Mouse (Mus musculus) midbrain, embryonic 13.5 days (tissue): ENCODE measurements at regions not wholly inside any gene's neighbourhood (a gene's known extent, or its start where the extent isn't known, plus 50 kb on each side); places are given as distances from the start of the nearest gene placed in this dataset.
A peak's percentile ranks its signal among the peaks of the same experiment; 100 is the strongest.

ENCODE experiments used
- ATAC-seq: fragments of 200-750 bp; cut with Nextera tagmentation; 2 replicates; pipeline ENCODE4 v1.8.0; 2017; ENCODE audit warnings: mild to moderate bottlenecking, moderate TSS enrichment, moderate library complexity
- H3K27ac ChIP-seq: fragments of 300-500 bp; sonication (generic); 2 replicates; pipeline ENCODE4 v1.5.1; 2015; ENCODE audit warnings: inconsistent platforms, mild to moderate bottlenecking, moderate library complexity
- H3K27me3 ChIP-seq: fragments of 300-500 bp; sonication (generic); 2 replicates; pipeline ENCODE4 v1.6.1; 2015; ENCODE audit warnings: mild to moderate bottlenecking, inconsistent platforms
- H3K36me3 ChIP-seq: fragments of 300-500 bp; sonication (generic); 2 replicates; pipeline ENCODE4 v1.6.1; 2015; ENCODE audit warnings: mild to moderate bottlenecking, inconsistent platforms
- H3K4me1 ChIP-seq: fragments of 300-500 bp; sonication (generic); replicated peaks from 2 replicates; pipeline ENCODE4 v1.6.1; 2015; ENCODE audit warnings: inconsistent platforms
- H3K4me2 ChIP-seq: fragments of 300-500 bp; sonication (generic); replicated peaks from 2 replicates; pipeline ENCODE4 v1.6.1; 2015; ENCODE audit warnings: moderate library complexity, mild to moderate bottlenecking, inconsistent platforms
- H3K4me3 ChIP-seq: fragments of 300-500 bp; sonication (generic); replicated peaks from 2 replicates; pipeline ENCODE4 v1.5.1; 2015; ENCODE audit warnings: mild to moderate bottlenecking, inconsistent platforms
- H3K9ac ChIP-seq: fragments of 300-500 bp; sonication (generic); replicated peaks from 2 replicates; pipeline ENCODE4 v1.6.1; 2015; ENCODE audit warnings: mild to moderate bottlenecking, inconsistent platforms
- H3K9me3 ChIP-seq: fragments of 300-500 bp; sonication (generic); 2 replicates; pipeline ENCODE4 v1.6.1; 2016; ENCODE audit warnings: mild to moderate bottlenecking, inconsistent platforms
- WGBS: fragments of 180-500 bp; shearing (Covaris S2); methylation state at CpG from one replicate; pipeline ENCODE4 v1.1.7; 2015; 5-methylcytosine and 5-hydroxymethylcytosine counted together

- no peak overlapping the region for H3K4me2 ChIP-seq
- no peaks in the 10 kb centered on the region for H3K9me3 ChIP-seq
- no peaks in the 10 kb centered on the region for H3K4me1 ChIP-seq
- H3K36me3 ChIP-seq: no peaks in the 10 kb centered on the region
- WGBS: 92% methylated on average over 11 of the region's 11 CpGs
- H3K27ac ChIP-seq: no peak overlapping the region
- H3K27me3 ChIP-seq: peaks cover 5% of the 10 kb centered on the region; the same call in 1 of the 2 replicates
- no peak overlapping the region for H3K9ac ChIP-seq
- no peak overlapping the region for H3K4me3 ChIP-seq
- no peak for ATAC-seq
These were observed 122.0 kb downstream of the 2410131K14Rik start for GRCm38 (mm10) chr5:118367047-118367446.

- Histone ChIP-seq H3K9me3 (no peaks in the 10 kb centered on the region), H3K27me3 (peaks cover 49% of the 10 kb centered on the region), H3K9ac (no peak overlapping the region), H3K4me3 (no peak overlapping the region), H3K4me1 (peaks cover 19% of the 10 kb centered on the region), H3K36me3 (no peaks in the 10 kb centered on the region), H3K27ac (no peak overlapping the region), H3K4me2 (peak overlapping the region; percentile 31)
- 2% methylated on average over 13 of the region's 13 CpGs for WGBS
- ATAC-seq: no peak
These were observed 128.6 kb downstream of the 2410131K14Rik start for GRCm38 (mm10) chr5:118373581-118373981.

- H3K36me3 ChIP-seq: no peaks in the 10 kb centered on the region
- peaks cover 62% of the 10 kb centered on the region for H3K27me3 ChIP-seq
- 61% methylated on average over 2 of the region's 2 CpGs for WGBS
These were observed 129.9 kb downstream of the 2410131K14Rik start for GRCm38 (mm10) chr5:118374968-118375367.

GRCm38 (mm10) chr5:118375916-118376315 is 130.9 kb downstream of the 2410131K14Rik start:
- H3K4me2 ChIP-seq: no peak overlapping the region
- no peaks in the 10 kb centered on the region for H3K36me3 ChIP-seq
- 77% methylated on average over 5 of the region's 5 CpGs for WGBS
- no peak overlapping the region for H3K4me3 ChIP-seq
- H3K9ac ChIP-seq: no peak overlapping the region
- peaks cover 38% of the 10 kb centered on the region for H3K4me1 ChIP-seq
- H3K27me3 ChIP-seq: peaks cover 64% of the 10 kb centered on the region
- ATAC-seq: no peak
- H3K27ac ChIP-seq: no peak overlapping the region
- no peaks in the 10 kb centered on the region for H3K9me3 ChIP-seq

More at GRCm38 (mm10) chr5:118374968-118375367, 129.9 kb downstream of the 2410131K14Rik start:
- no peak overlapping the region for H3K27ac ChIP-seq
- H3K4me1 ChIP-seq: peaks cover 30% of the 10 kb centered on the region
- H3K9ac ChIP-seq: no peak overlapping the region
- H3K4me3 ChIP-seq: no peak overlapping the region
- H3K9me3 ChIP-seq: no peaks in the 10 kb centered on the region
- no peak for ATAC-seq
- no peak overlapping the region for H3K4me2 ChIP-seq

- no peak overlapping the region for H3K4me3 ChIP-seq
- H3K4me2 ChIP-seq: no peak overlapping the region
- 74% methylated on average over 5 of the region's 5 CpGs for WGBS
- H3K36me3 ChIP-seq: no peaks in the 10 kb centered on the region
- no peak for ATAC-seq
- H3K4me1 ChIP-seq: peaks cover 41% of the 10 kb centered on the region
- no peaks in the 10 kb centered on the region for H3K9me3 ChIP-seq
- H3K27ac ChIP-seq: no peak overlapping the region
- peaks cover 62% of the 10 kb centered on the region for H3K27me3 ChIP-seq
- H3K9ac ChIP-seq: no peak overlapping the region
These were observed 131.5 kb downstream of the 2410131K14Rik start for GRCm38 (mm10) chr5:118376478-118376877.

GRCm38 (mm10) chr5:118377402-118377848 is 132.4 kb downstream of the 2410131K14Rik start:
- Histone ChIP-seq H3K27ac (no peak overlapping the region), H3K9me3 (no peaks in the 10 kb centered on the region), H3K9ac (no peak overlapping the region), H3K4me1 (peaks cover 46% of the 10 kb centered on the region), H3K4me2 (no peak overlapping the region), H3K27me3 (peaks cover 62% of the 10 kb centered on the region), H3K4me3 (no peak overlapping the region), H3K36me3 (no peaks in the 10 kb centered on the region)
- WGBS: 39% methylated on average over 8 of the region's 8 CpGs
- ATAC-seq: no peak

- H3K36me3 ChIP-seq: no peaks in the 10 kb centered on the region
- H3K4me2 ChIP-seq: no peak overlapping the region
- H3K9ac ChIP-seq: no peak overlapping the region
- H3K9me3 ChIP-seq: no peaks in the 10 kb centered on the region
- 33% methylated on average over 24 of the region's 24 CpGs for WGBS
- no peak for ATAC-seq
- H3K27ac ChIP-seq: no peak overlapping the region
- H3K4me1 ChIP-seq: peaks cover 31% of the 10 kb centered on the region
- H3K4me3 ChIP-seq: no peak overlapping the region
- H3K27me3 ChIP-seq: peaks cover 62% of the 10 kb centered on the region
These were observed 134.4 kb downstream of the 2410131K14Rik start for GRCm38 (mm10) chr5:118379245-118380051.

- Histone ChIP-seq H3K27me3 (peaks cover 56% of the 10 kb centered on the region), H3K9me3 (no peaks in the 10 kb centered on the region), H3K36me3 (no peaks in the 10 kb centered on the region), H3K4me2 (peak overlapping the region; percentile 63), H3K4me3 (peak overlapping the region; percentile 39), H3K9ac (peak overlapping the region; percentile 59; the same call in 1 of the 2 replicates), H3K4me1 (peaks cover 31% of the 10 kb centered on the region), H3K27ac (peak overlapping the region; percentile 68)
- whole genome bisulfite sequencing: 27% methylated on average over 5 of the region's 5 CpGs
- no peak for ATAC-seq
These were observed 135.0 kb downstream of the 2410131K14Rik start for GRCm38 (mm10) chr5:118380052-118380421.

- Histone ChIP-seq H3K9me3 (no peaks in the 10 kb centered on the region), H3K36me3 (no peaks in the 10 kb centered on the region), H3K27me3 (peaks cover 50% of the 10 kb centered on the region), H3K9ac (peak overlapping the region; percentile 59), H3K4me1 (peaks cover 31% of the 10 kb centered on the region), H3K27ac (peak overlapping the region; percentile 68), H3K4me2 (peak overlapping the region; percentile 63), H3K4me3 (peak overlapping the region; percentile 39)
- WGBS: 1% methylated on average over 41 of the region's 45 CpGs
- ATAC-seq: peak; percentile 62
These were observed 135.6 kb downstream of the 2410131K14Rik start for GRCm38 (mm10) chr5:118380422-118381293.

GRCm38 (mm10) chr5:118381294-118381675 is 136.3 kb downstream of the 2410131K14Rik start:
- peaks cover 48% of the 10 kb centered on the region for H3K27me3 ChIP-seq
- peak overlapping the region; percentile 63 for H3K4me2 ChIP-seq
- peaks cover 31% of the 10 kb centered on the region for H3K4me1 ChIP-seq
- WGBS: 1% methylated on average over 12 of the region's 12 CpGs
- no peaks in the 10 kb centered on the region for H3K9me3 ChIP-seq
- peak overlapping the region; percentile 68 for H3K27ac ChIP-seq
- H3K36me3 ChIP-seq: no peaks in the 10 kb centered on the region
- peak overlapping the region; percentile 59 for H3K9ac ChIP-seq
- ATAC-seq: peak; percentile 82
- H3K4me3 ChIP-seq: peak overlapping the region; percentile 39

GRCm38 (mm10) chr5:118386126-118386525 is 141.1 kb downstream of the 2410131K14Rik start:
- H3K9me3 ChIP-seq: 0 out of 2 replicates have a peak, but pooled peaks cover 10% of the 10 kb centered on the region
- WGBS: 82% methylated on average over 4 of the region's 4 CpGs
- H3K27me3 ChIP-seq: peaks cover 10% of the 10 kb centered on the region
- no peak overlapping the region for H3K4me2 ChIP-seq
- no peak overlapping the region for H3K9ac ChIP-seq
- no peak overlapping the region for H3K27ac ChIP-seq
- peaks cover 8% of the 10 kb centered on the region; the same call in 1 of the 2 replicates for H3K4me1 ChIP-seq
- no peak for ATAC-seq
- no peak overlapping the region for H3K4me3 ChIP-seq
- no peaks in the 10 kb centered on the region for H3K36me3 ChIP-seq

- no peak for ATAC-seq
- peaks cover 7% of the 10 kb centered on the region for H3K27me3 ChIP-seq
- H3K4me1 ChIP-seq: no peaks in the 10 kb centered on the region
- no peak overlapping the region for H3K9ac ChIP-seq
- H3K4me3 ChIP-seq: no peak overlapping the region
- H3K9me3 ChIP-seq: 0 out of 2 replicates have a peak, but pooled peaks cover 10% of the 10 kb centered on the region
- 86% methylated on average over 6 of the region's 6 CpGs for WGBS
- H3K4me2 ChIP-seq: no peak overlapping the region
- no peak overlapping the region for H3K27ac ChIP-seq
- H3K36me3 ChIP-seq: no peaks in the 10 kb centered on the region
These were observed 143.4 kb downstream of the 2410131K14Rik start for GRCm38 (mm10) chr5:118388419-118388818.
